Mouse (Mus musculus) liver, embryonic 12.5 days (tissue): Measurements from ENCODE around the gene Tjp1. TPM values are rescaled to one million over a fixed set of nuclear protein-coding genes. Genes with fewer than 3 reads are reported as not detected.
A peak's percentile ranks its signal among the peaks of the same experiment; 100 is the strongest.

Experiments used
- ATAC-seq: fragments of 200-750 bp; cut with Nextera tagmentation; 2 replicates; pipeline ENCODE4 v1.8.0; 2017; ENCODE audit warnings: moderate number of reproducible peaks, mild to moderate bottlenecking, moderate library complexity
- H3K27ac ChIP-seq: fragments of 300-500 bp; sonication (generic); 2 replicates; pipeline ENCODE4 v1.5.1; 2016; ENCODE audit warnings: mild to moderate bottlenecking
- H3K27me3 ChIP-seq: fragments of 300-500 bp; sonication (generic); replicated peaks from 2 replicates; pipeline ENCODE4 v1.6.1; 2016; ENCODE audit warnings: mild to moderate bottlenecking, moderate library complexity
- H3K36me3 ChIP-seq: fragments of 300-500 bp; sonication (generic); 2 replicates; pipeline ENCODE4 v1.6.1; 2016; ENCODE audit warnings: mild to moderate bottlenecking, moderate library complexity
- H3K4me1 ChIP-seq: fragments of 300-500 bp; sonication (generic); 2 replicates; pipeline ENCODE4 v1.6.1; 2016
- H3K4me2 ChIP-seq: fragments of 300-500 bp; sonication (generic); 2 replicates; pipeline ENCODE4 v1.6.1; 2016; ENCODE audit warnings: mild to moderate bottlenecking, moderate library complexity
- H3K4me3 ChIP-seq: fragments of 300-500 bp; sonication (generic); 2 replicates; pipeline ENCODE4 v1.5.1; 2016; ENCODE audit warnings: mild to moderate bottlenecking, moderate library complexity
- H3K9ac ChIP-seq: fragments of 300-500 bp; sonication (generic); 2 replicates; pipeline ENCODE4 v1.6.1; 2016; ENCODE audit warnings: mild to moderate bottlenecking, moderate library complexity
- H3K9me3 ChIP-seq: fragments of 300-500 bp; sonication (generic); replicated peaks from 2 replicates; pipeline ENCODE4 v1.6.1; 2016; ENCODE audit warnings: mild to moderate bottlenecking, moderate library complexity
- whole genome bisulfite sequencing: fragments of 180-500 bp; shearing (Covaris S2); methylation state at CpG from one replicate; pipeline ENCODE4 v1.1.7; 2016; ENCODE audit not compliant: insufficient replicate concordance; 5-methylcytosine and 5-hydroxymethylcytosine counted together
- polyA plus RNA-seq: library from polyadenylated mRNA; unstranded; fragments of >200 nt; fragmentation: Nextera tagmentation; extraction: Ambion mirVana; gene quantifications from 2 replicates; pipeline ENCODE4 v1.2.1, GENCODE M21; 2016

Gene Tjp1
- polyA plus RNA-seq, 1 experiment from 2014 or later: 7.0 TPM

DNA sequence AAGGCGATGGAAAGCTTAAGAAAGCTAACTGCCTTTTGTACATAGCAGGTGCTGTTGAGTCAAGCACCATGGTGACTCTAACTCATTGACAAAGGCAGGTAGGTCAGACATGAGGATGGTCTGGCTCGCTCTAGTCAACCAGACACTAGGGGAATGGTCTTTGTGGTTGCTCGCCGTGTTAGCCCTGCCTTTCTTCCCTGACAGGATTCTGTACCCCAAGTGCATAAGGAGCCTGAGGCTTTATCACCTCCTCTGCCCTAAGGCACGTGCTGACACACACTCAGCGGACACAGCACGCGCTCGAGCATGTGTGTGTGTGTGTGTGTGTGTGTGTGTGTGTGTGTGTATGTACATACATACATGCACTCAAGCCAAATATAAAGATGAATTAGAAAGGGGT is 146.9 kb downstream of the Tjp1 start:
- H3K27me3 ChIP-seq: peaks cover 61% of the 10 kb centered on the region
- ATAC-seq: no peak
- H3K36me3 ChIP-seq: no peaks in the 10 kb centered on the region

GRCm38 (mm10) chr7:65378818-65379565 is 148.6 kb downstream of the Tjp1 start:
- H3K9ac ChIP-seq: no peak overlapping the region
- H3K4me2 ChIP-seq: no peak overlapping the region
- H3K4me3 ChIP-seq: no peak overlapping the region
- no peaks in the 10 kb centered on the region for H3K9me3 ChIP-seq
- H3K4me1 ChIP-seq: no peaks in the 10 kb centered on the region
- peaks cover 77% of the 10 kb centered on the region for H3K27me3 ChIP-seq
- no peak overlapping the region for H3K27ac ChIP-seq
- WGBS: 31% methylated on average over 9 of the region's 9 CpGs
- no peak for ATAC-seq
- H3K36me3 ChIP-seq: no peaks in the 10 kb centered on the region

More for the DNA sequence above, 146.9 kb downstream of the Tjp1 start:
- Histone ChIP-seq H3K4me1 (no peaks in the 10 kb centered on the region), H3K9me3 (no peaks in the 10 kb centered on the region), H3K4me3 (no peak overlapping the region), H3K27ac (no peak overlapping the region), H3K4me2 (no peak overlapping the region), H3K9ac (no peak overlapping the region)
- 80% methylated on average over 9 of the region's 9 CpGs for WGBS

GRCm38 (mm10) chr7:65377521-65377920 is 150.1 kb downstream of the Tjp1 start:
- no peak overlapping the region for H3K4me3 ChIP-seq
- no peak overlapping the region for H3K4me2 ChIP-seq
- no peak overlapping the region for H3K27ac ChIP-seq
- H3K9ac ChIP-seq: no peak overlapping the region
- H3K9me3 ChIP-seq: no peaks in the 10 kb centered on the region
- peaks cover 79% of the 10 kb centered on the region for H3K27me3 ChIP-seq
- ATAC-seq: no peak
- no peaks in the 10 kb centered on the region for H3K36me3 ChIP-seq
- no peaks in the 10 kb centered on the region for H3K4me1 ChIP-seq
- WGBS: 61% methylated on average over 3 of the region's 3 CpGs

GRCm38 (mm10) chr7:65375621-65376020 is 152.0 kb downstream of the Tjp1 start:
- Histone ChIP-seq H3K4me3 (no peak overlapping the region), H3K27me3 (peaks cover 81% of the 10 kb centered on the region), H3K36me3 (no peaks in the 10 kb centered on the region), H3K27ac (no peak overlapping the region), H3K4me1 (peaks cover 10% of the 10 kb centered on the region), H3K9me3 (no peaks in the 10 kb centered on the region), H3K4me2 (no peak overlapping the region), H3K9ac (no peak overlapping the region)
- no peak for ATAC-seq
- WGBS: 66% methylated on average over 3 of the region's 3 CpGs

GRCm38 (mm10) chr7:65375176-65375575 is 152.4 kb downstream of the Tjp1 start:
- ATAC-seq: no peak
- Histone ChIP-seq H3K9me3 (no peaks in the 10 kb centered on the region), H3K4me3 (no peak overlapping the region), H3K4me2 (no peak overlapping the region), H3K9ac (no peak overlapping the region), H3K27me3 (peaks cover 86% of the 10 kb centered on the region), H3K36me3 (no peaks in the 10 kb centered on the region), H3K27ac (no peak overlapping the region), H3K4me1 (peaks cover 15% of the 10 kb centered on the region)
- 32% methylated on average over 8 of the region's 8 CpGs for WGBS

DNA sequence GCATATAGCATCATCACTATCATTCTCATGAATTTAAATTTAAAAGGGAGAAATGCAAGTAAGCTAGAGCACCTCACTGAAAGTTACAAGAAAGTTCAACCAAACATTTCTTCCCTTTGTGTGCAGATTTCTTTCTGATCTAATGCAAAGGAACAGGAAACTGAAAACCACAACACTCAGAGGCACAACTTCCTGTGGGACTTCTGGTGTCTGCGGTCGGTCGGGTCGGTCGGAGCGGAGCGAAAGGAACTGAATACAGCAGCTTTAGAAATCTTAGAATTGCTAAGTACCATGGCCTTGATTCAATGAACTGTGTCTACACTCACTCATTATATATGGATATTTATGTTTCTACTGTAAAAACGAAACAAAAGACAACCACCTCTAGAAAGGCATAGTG is 154.2 kb downstream of the Tjp1 start:
- H3K27ac ChIP-seq: no peak overlapping the region
- no peak overlapping the region for H3K4me3 ChIP-seq
- H3K4me1 ChIP-seq: peaks cover 24% of the 10 kb centered on the region
- no peaks in the 10 kb centered on the region for H3K9me3 ChIP-seq
- H3K36me3 ChIP-seq: no peaks in the 10 kb centered on the region
- no peak for ATAC-seq
- 18% methylated on average over 8 of the region's 8 CpGs for WGBS
- peaks cover 84% of the 10 kb centered on the region for H3K27me3 ChIP-seq
- H3K9ac ChIP-seq: no peak overlapping the region
- H3K4me2 ChIP-seq: no peak overlapping the region

DNA sequence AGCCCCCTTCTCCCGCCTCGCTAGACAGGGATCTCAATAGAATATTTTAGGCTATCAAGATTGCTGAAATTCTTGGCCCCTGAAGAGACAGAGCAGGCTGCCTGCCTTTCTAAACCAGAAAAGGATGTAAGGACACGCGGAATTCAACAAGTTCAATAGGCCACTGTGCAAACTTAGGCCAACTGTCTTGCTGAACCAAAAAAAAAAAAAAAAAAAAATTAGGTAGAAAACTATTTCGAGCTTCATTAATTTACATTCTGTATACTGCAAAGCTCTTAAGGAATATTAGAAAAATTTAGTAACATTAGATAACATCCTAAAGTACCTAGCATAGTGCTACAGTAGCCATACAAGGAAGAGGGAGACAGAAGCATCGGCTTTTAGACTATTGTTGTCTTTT is 155.8 kb downstream of the Tjp1 start:
- no peaks in the 10 kb centered on the region for H3K9me3 ChIP-seq
- 31% methylated on average over 6 of the region's 6 CpGs for WGBS
- H3K4me1 ChIP-seq: peaks cover 29% of the 10 kb centered on the region
- no peak overlapping the region for H3K9ac ChIP-seq
- H3K4me2 ChIP-seq: peak overlapping the region; percentile 81
- H3K36me3 ChIP-seq: no peaks in the 10 kb centered on the region
- no peak for ATAC-seq
- peaks cover 86% of the 10 kb centered on the region for H3K27me3 ChIP-seq
- H3K4me3 ChIP-seq: peak overlapping the region; percentile 65; the same call in 1 of the 2 replicates
- H3K27ac ChIP-seq: peak overlapping the region; percentile 76; the same call in 1 of the 2 replicates

- Histone ChIP-seq H3K36me3 (no peaks in the 10 kb centered on the region), H3K27ac (peak overlapping the region; percentile 76), H3K4me2 (peak overlapping the region; percentile 81), H3K4me1 (peaks cover 29% of the 10 kb centered on the region), H3K9ac (peak overlapping the region; percentile 71), H3K27me3 (peaks cover 80% of the 10 kb centered on the region), H3K4me3 (peak overlapping the region; percentile 65), H3K9me3 (no peaks in the 10 kb centered on the region)
- WGBS: under 1% methylated on average over 91 of the region's 92 CpGs
- ATAC-seq: peak; percentile 74
These were observed 156.6 kb downstream of the Tjp1 start for GRCm38 (mm10) chr7:65370787-65371616.

- 1% methylated on average over 33 of the region's 46 CpGs for WGBS
These were observed 157.2 kb downstream of the Tjp1 start for GRCm38 (mm10) chr7:65370381-65370786.

GRCm38 (mm10) chr7:65369101-65369500 is 158.5 kb downstream of the Tjp1 start:
- Histone ChIP-seq H3K36me3 (no peaks in the 10 kb centered on the region), H3K4me3 (peak overlapping the region; percentile 31), H3K9ac (no peak overlapping the region), H3K27ac (no peak overlapping the region), H3K9me3 (no peaks in the 10 kb centered on the region), H3K27me3 (peaks cover 62% of the 10 kb centered on the region), H3K4me2 (peak overlapping the region; percentile 41), H3K4me1 (peaks cover 29% of the 10 kb centered on the region)
- WGBS: 44% methylated on average over 5 of the region's 5 CpGs
- no peak for ATAC-seq

More at GRCm38 (mm10) chr7:65370381-65370786, 157.2 kb downstream of the Tjp1 start:
- Histone ChIP-seq H3K4me3 (peak overlapping the region; percentile 65), H3K4me1 (peaks cover 29% of the 10 kb centered on the region), H3K27me3 (peaks cover 74% of the 10 kb centered on the region), H3K9me3 (no peaks in the 10 kb centered on the region), H3K4me2 (peak overlapping the region; percentile 81), H3K36me3 (no peaks in the 10 kb centered on the region), H3K27ac (peak overlapping the region; percentile 76), H3K9ac (peak overlapping the region; percentile 71)
- peak; percentile 43 for ATAC-seq

DNA sequence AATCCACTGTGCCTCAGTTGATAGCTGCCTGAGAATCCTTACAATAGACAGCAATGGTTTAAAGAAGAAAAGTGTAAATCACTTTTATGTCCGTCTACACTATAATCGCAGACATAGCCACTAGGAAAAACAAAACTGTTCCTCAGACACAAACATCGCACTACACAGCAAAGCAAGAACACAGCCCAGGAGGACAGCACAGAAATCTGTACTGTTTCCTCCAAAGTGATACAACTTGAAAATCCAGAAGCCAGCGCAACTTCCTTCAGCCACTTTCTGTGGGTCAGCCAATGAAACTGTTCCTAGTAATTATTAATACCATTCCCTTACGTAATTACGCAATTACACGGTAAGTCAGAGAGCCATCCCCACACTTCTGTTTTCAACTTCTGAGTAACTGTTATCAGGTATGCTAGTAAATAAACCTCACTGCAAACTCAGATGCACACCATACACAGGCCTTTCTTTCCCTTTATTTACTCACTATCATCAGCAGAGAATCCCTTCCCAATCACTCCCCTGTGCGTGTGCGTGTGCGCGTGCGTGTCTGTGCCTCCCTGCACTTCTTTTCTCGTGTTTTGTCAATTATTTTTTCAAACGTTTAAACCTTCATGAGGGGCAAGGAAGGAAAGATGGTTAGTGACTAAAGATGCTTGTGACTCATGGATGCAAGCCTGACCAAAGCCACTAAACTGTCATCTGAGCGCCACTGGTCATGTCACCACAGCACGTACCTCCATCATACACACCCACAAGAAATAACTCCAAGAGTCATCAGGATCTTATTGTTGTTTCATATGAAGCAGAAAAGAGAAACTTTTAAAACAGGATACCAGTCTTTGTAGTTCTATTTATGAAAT is 160.0 kb downstream of the Tjp1 start:
- Histone ChIP-seq H3K4me2 (no peak overlapping the region), H3K27ac (no peak overlapping the region), H3K9ac (no peak overlapping the region), H3K9me3 (no peaks in the 10 kb centered on the region), H3K4me3 (no peak overlapping the region), H3K4me1 (peaks cover 29% of the 10 kb centered on the region), H3K27me3 (peaks cover 55% of the 10 kb centered on the region), H3K36me3 (no peaks in the 10 kb centered on the region)
- no peak for ATAC-seq
- WGBS: 69% methylated on average over 16 of the region's 16 CpGs
